Mouse (Mus musculus) macrophage (primary cell): ENCODE data around the gene Oxct1. TPM values are rescaled to one million over a fixed set of nuclear protein-coding genes. Genes with fewer than 3 reads are reported as not detected.

ENCODE experiments used
- H3K27ac ChIP-seq: fragments of 350-480 bp; formaldehyde crosslinking; 2 replicates; pipeline ENCODE4 v1.9.0; 2021
- H3K36me3 ChIP-seq: fragments of 350-480 bp; formaldehyde crosslinking; 2 replicates; pipeline ENCODE4 v1.9.0; 2021; ENCODE audit errors: inconsistent target
- H3K4me3 ChIP-seq: fragments of 350-480 bp; formaldehyde crosslinking; 2 replicates; pipeline ENCODE4 v1.9.0; 2021; ENCODE audit errors: inconsistent target
- H3K79me2 ChIP-seq: fragments of 350-480 bp; formaldehyde crosslinking; 2 replicates; pipeline ENCODE4 v1.9.0; 2021; ENCODE audit errors: inconsistent target
- WGBS: methylation state at CpG from one replicate; pipeline ENCODE4 v1.1.7; 2026; ENCODE audit warnings: inconsistent platforms; ENCODE audit not compliant: missing documents; 5-methylcytosine and 5-hydroxymethylcytosine counted together
- polyA plus RNA-seq: library from polyadenylated mRNA; stranded (reverse); fragments of 250-400 nt; gene quantifications from 3 replicates; pipeline ENCODE4 v1.2.4, GENCODE M21; 2018; ENCODE audit warnings: inconsistent platforms

Gene Oxct1
- polyA plus RNA-seq, 1 experiment from 2014 or later = 181 TPM

DNA sequence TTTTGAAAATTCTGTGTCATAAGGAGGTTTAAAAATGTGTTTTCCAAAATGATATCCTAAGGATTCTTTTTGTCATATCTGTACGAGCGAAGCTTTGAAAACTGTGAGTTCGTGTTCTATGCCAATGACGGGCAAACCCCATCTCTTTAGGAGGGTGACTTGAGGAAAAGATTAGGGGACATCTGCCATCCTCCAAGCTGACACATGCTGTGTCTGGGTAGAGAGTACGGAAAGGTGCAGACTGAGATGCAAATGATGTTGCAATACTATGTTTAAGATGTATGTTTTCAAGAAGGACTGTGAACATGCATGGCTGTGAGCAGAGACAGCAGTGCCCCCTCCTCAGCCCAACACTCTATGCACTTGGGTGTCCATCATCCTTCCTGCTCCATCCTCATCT is 38.5 kb downstream of the Oxct1 start:
- 96% methylated on average over 5 of the region's 5 CpGs for WGBS
- Histone ChIP-seq H3K36me3 (peaks cover 73% of the 10 kb centered on the region), H3K4me3 (no peak overlapping the region), H3K27ac (no peak overlapping the region), H3K79me2 (no peaks in the 10 kb centered on the region)

DNA sequence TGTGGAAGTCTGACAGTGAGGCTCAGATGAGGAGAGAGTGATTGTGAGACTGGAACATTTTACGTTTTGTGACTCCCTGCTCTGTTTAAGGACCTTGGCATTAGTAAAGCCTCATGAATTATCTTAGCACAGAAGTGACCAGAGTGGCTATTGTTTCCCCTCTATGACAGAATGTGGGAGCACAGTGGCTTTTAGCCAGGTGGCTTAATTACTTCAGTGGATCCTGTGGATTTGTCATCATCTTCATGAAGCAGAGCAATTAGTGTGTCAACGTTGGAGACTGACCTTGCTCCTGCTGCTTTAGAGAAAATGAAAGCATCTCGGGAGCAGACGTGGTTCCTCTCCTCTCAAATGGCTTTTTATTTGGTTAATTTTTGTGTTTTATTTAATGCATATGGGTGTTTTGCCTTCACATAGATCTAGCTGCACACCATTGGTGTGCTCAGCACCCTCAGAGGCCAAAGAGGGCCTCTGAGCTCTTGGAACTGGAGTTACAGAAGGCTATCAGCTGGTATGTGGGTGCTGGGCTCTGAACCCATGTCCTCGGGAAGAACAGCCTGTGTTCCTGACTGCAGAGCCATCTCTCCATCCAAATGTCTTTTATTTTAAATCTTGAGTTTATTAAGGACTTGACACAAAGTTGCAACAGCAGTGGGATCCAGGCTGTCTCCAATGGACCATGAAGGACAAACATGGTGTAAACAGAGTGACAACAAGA is 41.2 kb downstream of the Oxct1 start:
- 88% methylated on average over 5 of the region's 5 CpGs for WGBS
- H3K36me3 ChIP-seq = peaks cover 59% of the 10 kb centered on the region

DNA sequence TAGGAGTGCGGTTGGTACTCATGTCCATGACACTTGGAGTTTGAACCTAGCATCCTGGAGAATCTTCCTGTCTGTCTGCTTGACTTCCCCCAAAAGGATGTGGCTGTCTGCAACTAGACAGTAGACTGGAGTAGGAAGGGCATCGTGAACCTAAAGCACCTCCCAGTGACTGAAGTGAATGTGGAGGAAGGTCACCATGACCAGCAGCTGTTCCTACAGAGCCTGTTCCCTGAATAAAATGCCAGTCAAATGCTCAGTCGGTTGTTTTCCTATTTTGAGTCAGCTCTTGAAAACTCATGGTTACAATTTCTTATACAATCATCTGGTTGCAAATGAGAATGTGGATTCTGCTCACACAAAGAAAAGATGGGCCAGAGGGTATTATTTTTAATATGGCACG is 51.8 kb downstream of the Oxct1 start:
- Histone ChIP-seq H3K4me3 (no peak overlapping the region), H3K27ac (no peak overlapping the region), H3K79me2 (no peaks in the 10 kb centered on the region; the same call in 1 of the 2 replicates), H3K36me3 (peaks cover 21% of the 10 kb centered on the region)
- WGBS = 92% methylated on average over 4 of the region's 4 CpGs

More for the DNA sequence above, 41.2 kb downstream of the Oxct1 start:
- H3K79me2 ChIP-seq = no peaks in the 10 kb centered on the region
- no peak overlapping the region for H3K27ac ChIP-seq
- no peak overlapping the region for H3K4me3 ChIP-seq

DNA sequence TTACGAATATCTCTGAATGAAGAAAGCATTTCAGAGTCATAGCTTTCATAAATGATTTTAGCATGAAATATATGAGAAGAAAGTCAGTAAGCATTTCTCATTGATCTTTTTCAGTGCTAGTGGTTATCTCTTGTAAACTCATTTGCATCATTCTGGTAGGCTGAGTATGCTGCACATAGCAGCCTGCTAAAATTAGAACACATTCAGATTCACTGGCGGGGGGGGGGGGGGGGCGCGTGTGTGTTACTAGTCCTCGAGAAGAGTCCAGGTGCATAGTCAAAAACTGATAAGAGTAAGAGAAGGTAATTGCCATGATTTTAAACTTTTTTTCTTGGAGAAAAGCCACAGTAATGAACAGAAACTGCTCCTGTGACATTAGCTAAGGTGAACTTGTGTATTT is 52.6 kb downstream of the Oxct1 start:
- WGBS = 87% methylated on average over 4 of the region's 5 CpGs
- no peak overlapping the region for H3K4me3 ChIP-seq
- H3K36me3 ChIP-seq = peaks cover 14% of the 10 kb centered on the region; the same call in 1 of the 2 replicates
- H3K79me2 ChIP-seq = no peaks in the 10 kb centered on the region; the same call in 1 of the 2 replicates
- no peak overlapping the region for H3K27ac ChIP-seq

GRCm38 (mm10) chr15:4079425-4080189 is 53.4 kb downstream of the Oxct1 start:
- WGBS = 94% methylated on average over 13 of the region's 13 CpGs

GRCm38 (mm10) chr15:4085600-4086384 is 59.6 kb downstream of the Oxct1 start:
- Histone ChIP-seq H3K27ac (no peak overlapping the region), H3K36me3 (peaks cover 1% of the 10 kb centered on the region; the same call in 1 of the 2 replicates), H3K4me3 (no peak overlapping the region), H3K79me2 (no peaks in the 10 kb centered on the region; the same call in 1 of the 2 replicates)
- WGBS = 77% methylated on average over 9 of the region's 10 CpGs

More at GRCm38 (mm10) chr15:4079425-4080189, 53.4 kb downstream of the Oxct1 start:
- Histone ChIP-seq H3K79me2 (no peaks in the 10 kb centered on the region; the same call in 1 of the 2 replicates), H3K27ac (no peak overlapping the region), H3K36me3 (peaks cover 9% of the 10 kb centered on the region; the same call in 1 of the 2 replicates), H3K4me3 (no peak overlapping the region)

DNA sequence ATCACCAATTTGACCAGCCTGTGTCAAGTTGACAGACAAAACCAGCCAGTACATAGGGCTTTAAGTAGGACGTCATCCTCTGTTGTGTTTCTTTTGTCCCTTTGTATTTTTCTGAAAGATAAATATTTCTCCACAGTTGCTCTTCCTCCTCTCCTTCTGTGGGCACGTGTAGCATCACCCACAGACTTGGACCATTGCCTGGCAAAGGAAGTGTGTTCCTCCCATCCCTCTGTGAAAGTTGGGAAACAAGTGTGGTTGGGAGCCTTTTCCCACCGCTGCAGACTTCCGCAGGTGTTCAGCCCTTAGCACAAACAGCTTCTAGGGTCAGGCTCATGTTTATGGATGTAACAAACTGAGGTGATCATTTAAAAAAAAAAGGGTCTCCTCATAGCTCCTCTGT is 61.3 kb downstream of the Oxct1 start:
- no peaks in the 10 kb centered on the region; the same call in 1 of the 2 replicates for H3K79me2 ChIP-seq
- no peak overlapping the region for H3K27ac ChIP-seq
- peaks cover 18% of the 10 kb centered on the region for H3K36me3 ChIP-seq
- 93% methylated on average over 4 of the region's 4 CpGs for WGBS
- H3K4me3 ChIP-seq = no peak overlapping the region

- Histone ChIP-seq H3K79me2 (no peaks in the 10 kb centered on the region; the same call in 1 of the 2 replicates), H3K4me3 (no peak overlapping the region), H3K36me3 (peaks cover 20% of the 10 kb centered on the region), H3K27ac (no peak overlapping the region)
- WGBS = 97% methylated on average over 7 of the region's 7 CpGs
These were observed 61.7 kb downstream of the Oxct1 start for GRCm38 (mm10) chr15:4087914-4088313.

DNA sequence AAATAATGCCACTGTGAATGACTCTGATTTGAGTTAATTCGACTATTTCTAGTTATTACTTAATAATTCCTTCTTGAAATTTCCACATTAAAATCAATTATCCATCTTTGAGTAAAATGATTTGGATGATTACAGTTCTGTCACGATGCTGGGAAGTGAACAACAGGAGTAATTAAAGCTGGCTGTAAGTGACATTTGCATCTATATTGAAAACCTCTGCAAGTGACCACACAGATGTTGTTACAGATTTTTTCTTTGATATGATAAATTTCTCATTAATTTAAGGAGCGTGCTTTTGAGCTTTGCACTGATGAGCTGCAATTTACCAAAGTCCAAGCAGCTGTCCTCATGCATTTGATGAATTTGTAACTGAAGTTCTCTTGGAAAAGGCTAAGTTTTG is 64.4 kb downstream of the Oxct1 start:
- WGBS = 95% methylated on average over 3 of the region's 3 CpGs

DNA sequence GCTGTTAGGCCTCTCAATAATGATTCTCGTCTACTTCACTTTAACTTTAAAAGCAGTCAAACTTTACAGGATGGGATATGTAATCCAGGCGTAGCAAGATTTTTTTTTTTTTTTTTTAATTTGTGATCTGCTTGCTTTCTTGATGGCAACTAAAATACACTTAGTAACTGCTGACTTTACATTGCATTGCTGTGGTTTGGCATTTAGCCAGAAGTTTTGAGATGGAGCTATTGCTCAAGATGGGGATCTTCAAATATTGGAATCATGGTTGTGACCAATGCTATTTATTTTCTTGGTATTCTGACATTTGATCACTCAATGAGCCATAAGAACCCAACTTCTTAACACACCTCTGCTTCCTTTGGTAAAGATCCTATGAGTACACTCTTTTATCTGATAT is 66.4 kb downstream of the Oxct1 start:
- 91% methylated on average over 2 of the region's 2 CpGs for WGBS
- H3K27ac ChIP-seq = no peak overlapping the region
- H3K4me3 ChIP-seq = no peak overlapping the region
- H3K36me3 ChIP-seq = peaks cover 50% of the 10 kb centered on the region
- no peaks in the 10 kb centered on the region for H3K79me2 ChIP-seq

More for the DNA sequence above, 64.4 kb downstream of the Oxct1 start:
- H3K79me2 ChIP-seq = no peaks in the 10 kb centered on the region; the same call in 1 of the 2 replicates
- H3K27ac ChIP-seq = no peak overlapping the region
- no peak overlapping the region for H3K4me3 ChIP-seq
- H3K36me3 ChIP-seq = peaks cover 36% of the 10 kb centered on the region

GRCm38 (mm10) chr15:4100341-4100921 is 74.2 kb downstream of the Oxct1 start:
- 96% methylated on average over 10 of the region's 10 CpGs for WGBS
- peaks cover 76% of the 10 kb centered on the region for H3K36me3 ChIP-seq
- no peak overlapping the region for H3K27ac ChIP-seq
- H3K79me2 ChIP-seq = no peaks in the 10 kb centered on the region
- no peak overlapping the region for H3K4me3 ChIP-seq

DNA sequence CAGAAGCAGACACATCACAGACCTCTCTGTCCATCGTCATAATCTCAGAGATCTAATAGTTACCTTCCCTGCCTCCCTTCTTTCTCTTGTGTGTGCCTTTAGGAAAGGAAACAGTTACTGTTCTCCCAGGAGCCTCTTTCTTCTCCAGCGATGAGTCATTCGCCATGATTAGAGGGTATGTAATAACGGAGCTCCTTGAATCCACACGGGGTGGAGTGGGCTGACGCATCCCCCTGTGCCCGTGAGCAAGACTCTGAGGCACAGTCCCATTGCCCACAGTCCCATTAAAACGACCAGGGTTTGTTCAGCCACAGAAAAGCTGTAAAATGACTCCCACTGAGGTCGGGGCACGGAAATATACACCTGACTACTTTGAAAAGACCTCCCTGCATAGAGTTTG is 74.8 kb downstream of the Oxct1 start:
- WGBS = 92% methylated on average over 10 of the region's 10 CpGs
- Histone ChIP-seq H3K36me3 (peaks cover 81% of the 10 kb centered on the region), H3K79me2 (no peaks in the 10 kb centered on the region), H3K27ac (no peak overlapping the region), H3K4me3 (no peak overlapping the region)

- WGBS = 93% methylated on average over 12 of the region's 12 CpGs
- H3K27ac ChIP-seq = no peak overlapping the region
- H3K36me3 ChIP-seq = peaks cover 68% of the 10 kb centered on the region
- H3K4me3 ChIP-seq = no peak overlapping the region
- no peaks in the 10 kb centered on the region for H3K79me2 ChIP-seq
These were observed 78.1 kb downstream of the Oxct1 start for GRCm38 (mm10) chr15:4104319-4104718.

- H3K4me3 ChIP-seq = no peak overlapping the region
- WGBS = 98% methylated on average over 4 of the region's 4 CpGs
- H3K36me3 ChIP-seq = peaks cover 56% of the 10 kb centered on the region
- no peak overlapping the region for H3K27ac ChIP-seq
- no peaks in the 10 kb centered on the region for H3K79me2 ChIP-seq
These were observed 79.3 kb downstream of the Oxct1 start for GRCm38 (mm10) chr15:4105498-4105897.
